Comparison of ENCODE assay signal across 12 mouse cellular contexts in the genomic region with DNA sequence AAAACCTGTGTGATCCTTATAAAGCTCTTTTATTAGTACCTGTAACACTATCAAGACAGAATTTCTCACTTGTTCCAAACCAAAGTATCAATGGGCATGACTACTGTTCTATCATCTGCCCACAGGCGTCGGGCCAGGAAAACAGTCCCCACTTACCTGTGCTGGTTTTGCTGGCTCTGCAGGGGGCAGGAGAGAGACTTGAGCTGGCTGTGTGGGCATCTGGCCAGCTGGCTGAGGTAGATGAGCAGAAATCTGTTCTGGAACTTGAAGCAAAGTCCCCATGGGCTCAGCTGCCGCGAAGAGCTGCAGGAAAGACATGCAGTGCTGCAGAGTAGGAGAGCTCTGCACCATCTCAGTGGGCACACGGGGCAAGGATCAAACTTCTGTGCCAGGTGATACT. TPM values are rescaled to one million over a fixed set of nuclear protein-coding genes. Genes with fewer than 3 reads are reported as not detected.
DNase-seq lines count a peak whose midpoint lies in the region; ATAC-seq and TF ChIP-seq lines count a peak whose summit lies in the region.
"Had no signal": no experiment of that assay in that cellular context is flagged by ENCODE, and none has a peak within 500 bp of the region (broad histone marks: within the 10 kb centered on the region; RNA-seq: fewer than 3 reads in every experiment).

No protein-coding gene starts in this region.

- H3K4me1 ChIP-seq in kidney, postnatal 0 days (replicated peaks; ENCODE audit: insufficient read depth, low read length), result no peaks in the 10 kb centered on the region
- H3K4me1 ChIP-seq in forebrain, embryonic 10.5 days, result no peaks in the 10 kb centered on the region
- H3K4me1 ChIP-seq: intestine, embryonic 15.5 days had no signal

- peak; percentile 92 for DNase-seq in heart, adult 11 months
- DNase-seq in heart, adult 8-10 months (ENCODE audit: low spot score), result no peak
- peak; percentile 6 for DNase-seq in 3T3-L1 (ENCODE audit: low read depth, low spot score)
- peak; percentile 37 for DNase-seq in cerebellum, adult 9-10 months
- peak; percentile 2 for DNase-seq in kidney, postnatal 0 days (ENCODE audit: low spot score)
- DNase-seq in thymus, postnatal 0 days (ENCODE audit: low spot score), result no peak
- no peak for DNase-seq in retina, postnatal 1 day
- no peak for DNase-seq in forebrain, embryonic 10.5 days (ENCODE audit: extremely low spot score, low spot score)

- H3K4me2 ChIP-seq in kidney, postnatal 0 days (ENCODE audit: low read length), result no peak overlapping the region
- H3K4me2 ChIP-seq: intestine, embryonic 15.5 days had no signal

- WGBS in kidney, postnatal 0 days, result 83% methylated on average over 5 of the region's 5 CpGs
- 95% methylated on average over 5 of the region's 5 CpGs for WGBS in forebrain, embryonic 10.5 days

- peaks cover 19% of the 10 kb centered on the region; the same call in 1 of the 2 replicates for H3K36me3 ChIP-seq in kidney, postnatal 0 days (ENCODE audit: insufficient read depth, low read length)
- peaks cover 89% of the 10 kb centered on the region for H3K36me3 ChIP-seq in forebrain, embryonic 10.5 days (replicated peaks)

- no peaks in the 10 kb centered on the region for H3K9me3 ChIP-seq in kidney, postnatal 0 days (replicated peaks; ENCODE audit: low read length)
- no peaks in the 10 kb centered on the region for H3K9me3 ChIP-seq in forebrain, embryonic 10.5 days
- H3K9me3 ChIP-seq: intestine, embryonic 15.5 days had no signal

- H3K27ac ChIP-seq in kidney, postnatal 0 days, result no peak overlapping the region
- H3K27ac ChIP-seq in forebrain, embryonic 10.5 days, result no peak overlapping the region
- H3K27ac ChIP-seq: intestine, embryonic 15.5 days had no signal

- peak; percentile 28; the same call in 1 of the 2 replicates for TF ChIP-seq CTCF in kidney, postnatal 0 days (IDR thresholded peaks at IDR 0.05; ENCODE audit: low read depth)

- no peak overlapping the region for H3K9ac ChIP-seq in kidney, postnatal 0 days (ENCODE audit: low read depth, low read length)
- H3K9ac ChIP-seq: intestine, embryonic 15.5 days had no signal

- ATAC-seq in kidney, postnatal 0 days (replicated peaks; ENCODE audit: low FRiP score, low read depth), result no peak
- ATAC-seq: intestine, embryonic 15.5 days had no signal

- H3K4me3 ChIP-seq in kidney, postnatal 0 days (replicated peaks; ENCODE audit: low read depth, low read length), result no peak overlapping the region
- no peak overlapping the region for H3K4me3 ChIP-seq in forebrain, embryonic 10.5 days
- H3K4me3 ChIP-seq: erythroblast, embryonic 14.5 days; intestine, embryonic 15.5 days had no signal

- H3K27me3 ChIP-seq in kidney, postnatal 0 days (ENCODE audit: insufficient read depth, low read length), result no peaks in the 10 kb centered on the region
- H3K27me3 ChIP-seq in forebrain, embryonic 10.5 days (ENCODE audit: poor library complexity, severe bottlenecking), result no peaks in the 10 kb centered on the region
- H3K27me3 ChIP-seq: intestine, embryonic 15.5 days had no signal

RNA-seq across cellular contexts. Expression of a gene that starts 37.9 kb away (rescaled TPM):
- total RNA-seq in heart, adult 8-10 months (2022), result not detected
- polyA plus RNA-seq in kidney, postnatal 0 days (2015; fragmentation: Nextera tagmentation; extraction: Ambion mirVana), result 45.6 and 53.7 TPM in 2 replicates
- 0.08 TPM in 1 of 2 replicates, not detected in the other for polyA plus RNA-seq in thymus, postnatal 0 days (2015; fragmentation: Nextera tagmentation; extraction: Ambion mirVana)
- polyA plus RNA-seq in forebrain, embryonic 10.5 days (2016; fragmentation: Nextera tagmentation; extraction: Ambion mirVana), result not detected in 2 replicates
- polyA plus RNA-seq: erythroblast, embryonic 14.5 days; intestine, embryonic 15.5 days; lung, embryonic 16.5 days; neural tube, embryonic 14.5 days had no signal

Comparison
In these comparisons a context has a peak if more than half of its experiments do, and no peak if none do; other contexts are left out.
1. DNase-seq: peak in heart, adult 11 months (single experiment), 3T3-L1 (single experiment), cerebellum, adult 9-10 months (single experiment) and kidney, postnatal 0 days (single experiment); none in heart, adult 8-10 months (single experiment), thymus, postnatal 0 days (single experiment), retina, postnatal 1 day (single experiment) and forebrain, embryonic 10.5 days (single experiment).
2. RNA of a gene that starts 37.9 kb away (polyA plus RNA-seq): 45.6 to 53.7 TPM in kidney, postnatal 0 days; 0.08 TPM in thymus, postnatal 0 days and not detected in forebrain, embryonic 10.5 days; every median in the first group is over 10 times any median in the second.